8 mouse cellular contexts compared by ENCODE assay signal in genomic region chr1:106172301-106172930, GRCm38 (mm10). TPM values are rescaled to one million over a fixed set of nuclear protein-coding genes. Genes with fewer than 3 reads are reported as not detected.
DNase-seq lines count a peak whose midpoint lies in the region; ATAC-seq and TF ChIP-seq lines count a peak whose summit lies in the region.

No protein-coding gene starts in this region.

- no peaks in the 10 kb centered on the region for H3K27me3 ChIP-seq in intestine, embryonic 16.5 days (replicated peaks; ENCODE audit: control insufficient read depth, insufficient read depth, low read length)
- no peaks in the 10 kb centered on the region for H3K27me3 ChIP-seq in midbrain, postnatal 0 days (ENCODE audit: insufficient read depth, low read length)

- H3K36me3 ChIP-seq in intestine, embryonic 16.5 days (ENCODE audit: control insufficient read depth, insufficient read depth, low read length), result no peaks in the 10 kb centered on the region
- no peaks in the 10 kb centered on the region for H3K36me3 ChIP-seq in midbrain, postnatal 0 days (ENCODE audit: insufficient read depth, low read length)

- under 1% methylated on average over 73 of the region's 77 CpGs for WGBS in intestine, embryonic 16.5 days
- WGBS in midbrain, postnatal 0 days, result under 1% methylated on average over 41 of the region's 77 CpGs

- H3K4me1 ChIP-seq in intestine, embryonic 16.5 days (ENCODE audit: control insufficient read depth, insufficient read depth, low read length), result peaks cover 19% of the 10 kb centered on the region
- H3K4me1 ChIP-seq in midbrain, postnatal 0 days (ENCODE audit: insufficient read depth, low read length), result peaks cover 3% of the 10 kb centered on the region; the same call in 1 of the 2 replicates

- intact Hi-C loops in gastrocnemius, postnatal 14 days (cut with DNase I; ENCODE audit: low total_unique reads), result no loop called here

- ATAC-seq in intestine, embryonic 16.5 days, result peak; percentile 26
- peak; percentile 6 for ATAC-seq in midbrain, postnatal 0 days (ENCODE audit: low FRiP score)

- peak overlapping the region; percentile 79 for H3K4me2 ChIP-seq in intestine, embryonic 16.5 days (ENCODE audit: low read depth, low read length)
- H3K4me2 ChIP-seq in midbrain, postnatal 0 days (ENCODE audit: low read depth, low read length, poor library complexity, severe bottlenecking), result peak overlapping the region; percentile 87

- DNase-seq in left cerebral cortex, adult 18-20 months (ENCODE audit: low spot score in 2 of 2), result peak; percentile 21 to 39
- no peak for DNase-seq in left cerebral cortex, adult 11 months (ENCODE audit: low spot score)
- peak; percentile 67 to 71 for DNase-seq in cerebellum, postnatal 10 days
- peak; percentile 56 for DNase-seq in gastrocnemius, postnatal 14 days
- DNase-seq in liver, result peak; percentile 64
- DNase-seq in midbrain, postnatal 0 days (ENCODE audit: low spot score), result peak; percentile 39
- peak; percentile 37 to 47 for DNase-seq in spleen, postnatal 36 days (ENCODE audit: low spot score in 2 of 2)

- H3K9ac ChIP-seq in intestine, embryonic 16.5 days (ENCODE audit: low read depth, low read length), result peak overlapping the region; percentile 94
- H3K9ac ChIP-seq in midbrain, postnatal 0 days (replicated peaks; ENCODE audit: low read length, poor library complexity, severe bottlenecking), result peak overlapping the region; percentile 97

- H3K9me3 ChIP-seq in intestine, embryonic 16.5 days (ENCODE audit: control insufficient read depth, low read length), result no peaks in the 10 kb centered on the region
- no peaks in the 10 kb centered on the region for H3K9me3 ChIP-seq in midbrain, postnatal 0 days (ENCODE audit: low read length)

- no peak for TF ChIP-seq CTCF in midbrain, postnatal 0 days (IDR thresholded peaks at IDR 0.05)

- peak overlapping the region; percentile 88 for H3K27ac ChIP-seq in intestine, embryonic 16.5 days (ENCODE audit: low read length)
- H3K27ac ChIP-seq in midbrain, postnatal 0 days (ENCODE audit: low read depth, low read length), result peak overlapping the region; percentile 98

- peak overlapping the region; percentile 91 for H3K4me3 ChIP-seq in intestine, embryonic 16.5 days (ENCODE audit: low read length)
- H3K4me3 ChIP-seq in midbrain, postnatal 0 days (ENCODE audit: low read depth, low read length), result peak overlapping the region; percentile 95

RNA-seq across cellular contexts. Expression of gene Phlpp1, which starts 0.9 kb away (rescaled TPM):
- 10 to 100 TPM; 62.0 to 66.9 TPM for total RNA-seq in left cerebral cortex, adult 18-20 months (2021)
- 1 to 10 TPM; 7.1 to 8.5 TPM for total RNA-seq in gastrocnemius, postnatal 14 days (2021)
- 2.7 and 2.9 TPM in 2 replicates for polyA plus RNA-seq in intestine, embryonic 16.5 days (2015; fragmentation: Nextera tagmentation; extraction: Ambion mirVana)
- total RNA-seq in midbrain, postnatal 0 days (2014; rRNA removed), result 34.0 and 39.6 TPM in 2 replicates
- 5.2 and 5.3 TPM in 2 replicates for polyA plus RNA-seq in midbrain, postnatal 0 days (2015; fragmentation: Nextera tagmentation; extraction: Ambion mirVana)
